Mouse (Mus musculus): ENCODE measurements around the gene Nlrc5.
A peak's percentile ranks its signal among the peaks of the same experiment; 100 is the strongest.

The Nlrc5 gene

GRCm38 (mm10) chr8:94470794-94471193, 36.6 kb downstream of the Nlrc5 start:
- no peak for DNase-seq (ENCODE audit: low spot score)

- DNase-seq (ENCODE audit: low spot score) = no peak
Observed at GRCm38 (mm10) chr8:94471281-94471680, 37.1 kb downstream of the Nlrc5 start.

GRCm38 (mm10) chr8:94472741-94473140, 38.6 kb downstream of the Nlrc5 start:
- DNase-seq (ENCODE audit: low spot score) = no peak

- no peak for DNase-seq (ENCODE audit: low spot score)
Observed at GRCm38 (mm10) chr8:94473431-94473830, 39.3 kb downstream of the Nlrc5 start.

GRCm38 (mm10) chr8:94475786-94476185, 41.6 kb downstream of the Nlrc5 start:
- DNase-seq (ENCODE audit: low spot score) = no peak

GRCm38 (mm10) chr8:94476846-94477245, 42.7 kb downstream of the Nlrc5 start:
- DNase-seq (ENCODE audit: low spot score) = no peak

GRCm38 (mm10) chr8:94482051-94482450, 47.9 kb downstream of the Nlrc5 start:
- DNase-seq (ENCODE audit: low spot score) = no peak

- no peak for DNase-seq (ENCODE audit: low spot score)
Observed at GRCm38 (mm10) chr8:94485288-94485687, 51.1 kb downstream of the Nlrc5 start.

GRCm38 (mm10) chr8:94485882-94486281, 51.7 kb downstream of the Nlrc5 start:
- no peak for DNase-seq (ENCODE audit: low spot score)

- no peak for DNase-seq (ENCODE audit: low spot score)
Observed at GRCm38 (mm10) chr8:94488016-94488415, 53.9 kb downstream of the Nlrc5 start.

GRCm38 (mm10) chr8:94489809-94490483, 55.8 kb downstream of the Nlrc5 start:
- no peak for DNase-seq (ENCODE audit: low spot score)

GRCm38 (mm10) chr8:94492021-94492681, 58.0 kb downstream of the Nlrc5 start:
- DNase-seq (ENCODE audit: low spot score) = peak; percentile 51

- DNase-seq (ENCODE audit: low spot score) = no peak
Observed at GRCm38 (mm10) chr8:94493240-94493639, 59.1 kb downstream of the Nlrc5 start.

- DNase-seq (ENCODE audit: low spot score) = no peak
Observed at GRCm38 (mm10) chr8:94515430-94516208, 81.5 kb downstream of the Nlrc5 start.

- DNase-seq (ENCODE audit: low spot score) = no peak
Observed at GRCm38 (mm10) chr8:94516209-94516593, 82.0 kb downstream of the Nlrc5 start.

- DNase-seq (ENCODE audit: low spot score) = no peak
Observed at GRCm38 (mm10) chr8:94516766-94517165, 82.6 kb downstream of the Nlrc5 start.

GRCm38 (mm10) chr8:94518331-94518730, 84.2 kb downstream of the Nlrc5 start:
- DNase-seq (ENCODE audit: low spot score) = no peak

GRCm38 (mm10) chr8:94519021-94519420, 84.9 kb downstream of the Nlrc5 start:
- DNase-seq (ENCODE audit: low spot score) = no peak

GRCm38 (mm10) chr8:94521481-94521880, 87.3 kb downstream of the Nlrc5 start:
- no peak for DNase-seq (ENCODE audit: low spot score)

GRCm38 (mm10) chr8:94522482-94522881, 88.3 kb downstream of the Nlrc5 start:
- DNase-seq (ENCODE audit: low spot score) = no peak

GRCm38 (mm10) chr8:94524554-94524953, 90.4 kb downstream of the Nlrc5 start:
- no peak for DNase-seq (ENCODE audit: low spot score)

GRCm38 (mm10) chr8:94527178-94527577, 93.0 kb downstream of the Nlrc5 start:
- no peak for DNase-seq (ENCODE audit: low spot score)

GRCm38 (mm10) chr8:94528245-94528644, 94.1 kb downstream of the Nlrc5 start:
- DNase-seq (ENCODE audit: low spot score) = no peak
